Mouse (Mus musculus) hindbrain, embryonic 12.5 days (tissue): ENCODE measurements around the gene Dnajb8. TPM values are rescaled to one million over a fixed set of nuclear protein-coding genes. Genes with fewer than 3 reads are reported as not detected.

ENCODE experiments used
- ATAC-seq: fragments of 200-750 bp; cut with Nextera tagmentation; 2 replicates; pipeline ENCODE4 v1.8.0; 2017; ENCODE audit warnings: moderate TSS enrichment; ENCODE audit not compliant: low FRiP score
- H3K27ac ChIP-seq: fragments of 300-500 bp; sonication (generic); 2 replicates; pipeline ENCODE4 v1.5.1; 2016; ENCODE audit warnings: mild to moderate bottlenecking
- H3K27me3 ChIP-seq: fragments of 300-500 bp; sonication (generic); 2 replicates; pipeline ENCODE4 v1.6.1; 2016; ENCODE audit warnings: mild to moderate bottlenecking
- H3K36me3 ChIP-seq: fragments of 300-500 bp; sonication (generic); 2 replicates; pipeline ENCODE4 v1.6.1; 2016; ENCODE audit warnings: mild to moderate bottlenecking
- H3K4me1 ChIP-seq: fragments of 300-500 bp; sonication (generic); 2 replicates; pipeline ENCODE4 v1.6.1; 2016
- H3K4me2 ChIP-seq: fragments of 300-500 bp; sonication (generic); replicated peaks from 2 replicates; pipeline ENCODE4 v1.6.1; 2016; ENCODE audit warnings: mild to moderate bottlenecking
- H3K4me3 ChIP-seq: fragments of 300-500 bp; sonication (generic); 2 replicates; pipeline ENCODE4 v1.5.1; 2016; ENCODE audit warnings: mild to moderate bottlenecking
- H3K9ac ChIP-seq: fragments of 300-500 bp; sonication (generic); 2 replicates; pipeline ENCODE4 v1.6.1; 2016; ENCODE audit warnings: mild to moderate bottlenecking, moderate library complexity
- H3K9me3 ChIP-seq: fragments of 300-500 bp; sonication (generic); replicated peaks from 2 replicates; pipeline ENCODE4 v1.6.1; 2016; ENCODE audit warnings: mild to moderate bottlenecking
- WGBS: fragments of 180-500 bp; shearing (Covaris S2); methylation state at CpG from one replicate; pipeline ENCODE4 v1.1.7; 2016; 5-methylcytosine and 5-hydroxymethylcytosine counted together
- polyA plus RNA-seq: library from polyadenylated mRNA; unstranded; fragments of >200 nt; fragmentation: Nextera tagmentation; extraction: Ambion mirVana; gene quantifications from 2 replicates; pipeline ENCODE4 v1.2.1, GENCODE M21; 2016

The Dnajb8 gene
- polyA plus RNA-seq, 1 experiment from 2014 or later = not detected

DNA sequence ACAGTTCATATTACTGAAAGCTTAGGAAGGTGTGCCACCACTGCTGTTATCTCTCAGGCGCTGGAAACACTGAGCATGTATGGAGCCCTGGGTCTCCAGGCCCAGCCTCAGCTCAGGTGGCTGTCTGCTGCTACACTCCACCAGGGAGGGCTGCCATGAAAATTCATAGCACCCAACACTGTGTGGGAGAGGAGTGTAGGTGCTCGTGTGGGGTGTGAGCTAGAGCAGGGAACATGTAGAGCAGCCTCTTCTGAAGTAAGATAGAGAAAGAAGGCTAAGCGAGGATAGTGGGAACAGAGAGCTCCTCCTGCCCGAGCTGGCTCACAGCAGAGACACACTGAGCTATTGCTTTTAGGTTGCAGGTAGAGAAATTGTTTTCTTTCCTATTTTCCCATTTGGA is 54.2 kb downstream of the Dnajb8 start:
- Histone ChIP-seq H3K27ac (no peak overlapping the region), H3K4me1 (no peaks in the 10 kb centered on the region), H3K9me3 (no peaks in the 10 kb centered on the region), H3K4me3 (no peak overlapping the region), H3K36me3 (no peaks in the 10 kb centered on the region), H3K9ac (no peak overlapping the region), H3K27me3 (no peaks in the 10 kb centered on the region), H3K4me2 (no peak overlapping the region)
- 84% methylated on average over 4 of the region's 4 CpGs for WGBS
- no peak for ATAC-seq

GRCm38 (mm10) chr6:88277242-88277641 is 55.2 kb downstream of the Dnajb8 start:
- Histone ChIP-seq H3K4me1 (no peaks in the 10 kb centered on the region), H3K36me3 (no peaks in the 10 kb centered on the region), H3K4me2 (no peak overlapping the region), H3K27ac (no peak overlapping the region), H3K9ac (no peak overlapping the region), H3K27me3 (no peaks in the 10 kb centered on the region), H3K9me3 (no peaks in the 10 kb centered on the region), H3K4me3 (no peak overlapping the region)
- ATAC-seq = no peak
- WGBS = 93% methylated on average over 4 of the region's 4 CpGs

GRCm38 (mm10) chr6:88278141-88278540 is 56.1 kb downstream of the Dnajb8 start:
- Histone ChIP-seq H3K27ac (no peak overlapping the region), H3K4me2 (no peak overlapping the region), H3K9me3 (no peaks in the 10 kb centered on the region), H3K9ac (no peak overlapping the region), H3K27me3 (no peaks in the 10 kb centered on the region), H3K4me3 (no peak overlapping the region), H3K4me1 (no peaks in the 10 kb centered on the region), H3K36me3 (no peaks in the 10 kb centered on the region)
- WGBS = 85% methylated on average over 2 of the region's 2 CpGs
- no peak for ATAC-seq

GRCm38 (mm10) chr6:88290129-88290766 is 68.2 kb downstream of the Dnajb8 start:
- H3K27me3 ChIP-seq = no peaks in the 10 kb centered on the region
- H3K4me1 ChIP-seq = no peaks in the 10 kb centered on the region
- no peak overlapping the region for H3K9ac ChIP-seq
- H3K9me3 ChIP-seq = no peaks in the 10 kb centered on the region
- H3K27ac ChIP-seq = no peak overlapping the region
- no peak overlapping the region for H3K4me2 ChIP-seq
- H3K4me3 ChIP-seq = no peak overlapping the region
- ATAC-seq = no peak
- no peaks in the 10 kb centered on the region for H3K36me3 ChIP-seq
- 68% methylated on average over 6 of the region's 6 CpGs for WGBS

DNA sequence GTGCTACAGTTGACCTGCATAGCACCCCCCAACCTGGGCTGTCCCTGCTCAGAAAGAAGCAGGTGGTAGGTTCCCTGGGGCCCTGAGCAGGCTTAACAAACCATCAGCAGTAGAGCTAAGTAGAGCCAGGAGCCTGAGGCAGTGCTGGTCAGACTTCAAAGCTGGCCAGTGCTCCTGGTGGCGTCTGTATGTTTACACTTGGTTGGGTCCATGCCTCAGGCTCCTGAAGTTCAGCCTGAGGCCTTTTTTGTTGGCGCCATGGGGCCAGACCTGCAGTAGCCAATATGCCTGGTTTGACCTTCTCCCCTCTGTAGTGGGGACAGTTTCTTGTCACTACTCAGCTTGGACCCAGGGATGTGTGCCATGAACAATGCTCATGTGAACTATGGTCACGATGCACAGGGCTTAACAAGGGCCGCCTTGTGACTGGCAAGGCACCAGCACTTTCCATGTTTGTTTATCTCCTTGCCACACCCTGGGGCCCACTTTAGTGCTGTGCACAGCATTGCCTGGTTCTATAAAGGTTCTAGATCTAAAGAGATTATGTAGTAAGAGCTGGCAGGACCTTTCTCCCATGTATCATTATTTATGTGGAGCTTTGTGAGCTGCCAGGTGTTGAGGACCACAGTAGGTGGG is 70.3 kb downstream of the Dnajb8 start:
- Histone ChIP-seq H3K27ac (no peak overlapping the region), H3K4me3 (no peak overlapping the region), H3K4me2 (no peak overlapping the region), H3K36me3 (peaks cover 6% of the 10 kb centered on the region; the same call in 1 of the 2 replicates), H3K9ac (no peak overlapping the region), H3K4me1 (no peaks in the 10 kb centered on the region), H3K27me3 (no peaks in the 10 kb centered on the region), H3K9me3 (no peaks in the 10 kb centered on the region)
- ATAC-seq = no peak
- 87% methylated on average over 4 of the region's 4 CpGs for WGBS

GRCm38 (mm10) chr6:88299491-88299890 is 77.4 kb downstream of the Dnajb8 start:
- 35% methylated on average over 2 of the region's 2 CpGs for WGBS
- H3K9ac ChIP-seq = no peak overlapping the region
- no peak overlapping the region for H3K4me3 ChIP-seq
- no peak overlapping the region for H3K27ac ChIP-seq
- H3K4me2 ChIP-seq = no peak overlapping the region
- no peaks in the 10 kb centered on the region for H3K27me3 ChIP-seq
- no peak for ATAC-seq
- H3K4me1 ChIP-seq = peaks cover 5% of the 10 kb centered on the region; the same call in 1 of the 2 replicates
- no peaks in the 10 kb centered on the region for H3K9me3 ChIP-seq
- H3K36me3 ChIP-seq = peaks cover 10% of the 10 kb centered on the region; the same call in 1 of the 2 replicates

- Histone ChIP-seq H3K4me2 (no peak overlapping the region), H3K4me1 (peaks cover 5% of the 10 kb centered on the region; the same call in 1 of the 2 replicates), H3K4me3 (no peak overlapping the region), H3K36me3 (peaks cover 10% of the 10 kb centered on the region; the same call in 1 of the 2 replicates), H3K9me3 (no peaks in the 10 kb centered on the region), H3K27ac (no peak overlapping the region), H3K9ac (no peak overlapping the region), H3K27me3 (no peaks in the 10 kb centered on the region)
- 64% methylated on average over 7 of the region's 7 CpGs for whole genome bisulfite sequencing
- ATAC-seq = no peak
Measured at GRCm38 (mm10) chr6:88301234-88301633, 79.2 kb downstream of the Dnajb8 start.

Other genes with a start within 250 kb of the Dnajb8 start
- 108 and 109 TPM in 2 replicates for gene H1fx, start 240.6 kb upstream of the Dnajb8 start, polyA plus RNA-seq
- gene Rab7, start 177.0 kb upstream of the Dnajb8 start, polyA plus RNA-seq = 218 and 236 TPM in 2 replicates
- 278 and 284 TPM in 2 replicates for gene Rpn1, start 137.8 kb upstream of the Dnajb8 start, polyA plus RNA-seq
- gene Gata2, start 28.4 kb upstream of the Dnajb8 start, polyA plus RNA-seq = 29.4 and 43.6 TPM in 2 replicates
- gene Eefsec, start 224.3 kb downstream of the Dnajb8 start, polyA plus RNA-seq = 27.9 and 28.8 TPM in 2 replicates
- 111 and 117 TPM in 2 replicates for gene Ruvbl1, start 243.1 kb downstream of the Dnajb8 start, polyA plus RNA-seq